Mouse (Mus musculus) urinary bladder, postnatal 36 days (tissue): ENCODE measurements at regions not wholly inside any gene's neighbourhood (a gene's known extent, or its start where the extent isn't known, plus 50 kb on each side); places are given as distances from the start of the nearest gene placed in this dataset.

Experiments
- DNase-seq, 2 experiments: peaks; one replicate each; pipeline ENCODE4 v3.0.0; 2022; ENCODE audit warnings: low spot score in 2 of 2, mixed read lengths in 1 of 2

- no peak for DNase-seq
Observed at GRCm38 (mm10) chr1:73727781-73728180, 396.5 kb downstream of the Tns1 start.

DNA sequence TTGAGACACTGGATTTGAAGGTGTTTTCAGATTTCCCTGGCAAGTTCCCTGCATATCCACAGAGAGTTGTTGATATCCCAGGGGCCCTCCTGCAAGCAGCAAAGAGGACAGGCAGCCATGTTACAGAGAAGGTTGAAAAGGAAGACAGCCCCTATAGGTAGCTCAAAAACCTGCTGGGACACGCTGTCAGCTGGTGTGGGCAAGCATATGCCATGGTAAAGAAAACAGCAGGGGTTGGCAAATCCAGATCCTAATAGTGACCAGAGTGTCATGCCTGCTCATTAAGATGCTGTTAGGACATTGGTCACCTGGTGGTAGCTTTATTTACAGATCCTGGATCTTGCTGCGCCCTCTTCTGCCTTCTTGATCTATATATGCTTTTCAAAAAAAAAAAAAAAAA lies 397.6 kb downstream of the Tns1 start:
- no peak for DNase-seq

- no peak for DNase-seq
Observed at GRCm38 (mm10) chr1:73725486-73725885, 398.8 kb downstream of the Tns1 start.

- no peak for DNase-seq
Observed at GRCm38 (mm10) chr1:73724551-73724950, 399.7 kb downstream of the Tns1 start.

GRCm38 (mm10) chr1:73721486-73722225 lies 402.6 kb downstream of the Tns1 start:
- no peak for DNase-seq

DNA sequence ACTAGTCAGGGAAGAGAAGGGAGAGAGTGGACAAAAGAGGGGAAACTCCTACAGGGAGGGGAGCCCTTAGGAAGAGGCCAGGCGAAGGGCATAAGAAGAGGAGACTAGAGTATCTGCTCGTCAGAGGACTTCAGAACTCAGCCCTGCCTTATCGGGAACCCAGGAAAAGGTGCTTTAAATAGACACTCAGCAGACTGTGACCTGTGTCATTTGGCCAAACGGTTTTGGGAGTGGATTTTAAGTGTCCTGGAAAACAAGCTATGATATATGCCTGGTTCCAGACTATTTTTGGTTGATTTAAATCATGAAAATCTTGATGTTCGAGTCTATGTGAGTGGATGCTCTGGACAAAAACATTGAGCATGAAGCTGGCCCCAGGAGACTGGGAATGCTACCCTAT lies 405.8 kb downstream of the Tns1 start:
- no peak for DNase-seq

- no peak for DNase-seq
Observed at GRCm38 (mm10) chr1:73717401-73717800, 406.8 kb downstream of the Tns1 start.

GRCm38 (mm10) chr1:73716901-73717300 lies 407.3 kb downstream of the Tns1 start:
- no peak for DNase-seq

- no peak for DNase-seq
Observed at GRCm38 (mm10) chr1:73715571-73715970, 408.7 kb downstream of the Tns1 start.

- DNase-seq: no peak
Observed at GRCm38 (mm10) chr1:73702428-73702842, 421.8 kb downstream of the Tns1 start.

GRCm38 (mm10) chr1:73693537-73693936 lies 430.7 kb downstream of the Tns1 start:
- no peak for DNase-seq

DNA sequence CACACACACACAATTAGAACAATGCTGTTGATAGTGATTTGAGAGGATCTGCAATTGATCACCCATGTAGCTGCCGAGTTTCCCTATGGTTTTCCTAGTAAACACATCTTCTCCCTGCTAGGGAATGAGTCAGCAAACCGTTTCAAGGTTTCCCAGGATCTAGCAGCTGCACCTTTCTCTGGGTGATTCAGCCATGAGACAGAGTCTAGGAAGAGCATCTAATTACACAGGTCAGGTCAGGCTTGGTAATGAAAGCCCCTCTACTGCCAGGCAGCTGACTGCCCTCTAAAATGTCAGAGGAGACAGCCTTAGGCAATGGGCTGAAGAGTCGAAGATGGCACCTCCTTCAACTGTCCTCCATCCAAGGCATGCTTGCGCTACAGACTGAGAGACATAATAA lies 438.5 kb downstream of the Tns1 start:
- no peak for DNase-seq

GRCm38 (mm10) chr1:73685066-73685465 lies 439.2 kb downstream of the Tns1 start:
- DNase-seq: no peak

GRCm38 (mm10) chr1:73684166-73684565 lies 440.1 kb downstream of the Tns1 start:
- no peak for DNase-seq

- DNase-seq: no peak
Observed at GRCm38 (mm10) chr1:73683132-73683888, 440.9 kb downstream of the Tns1 start.

DNA sequence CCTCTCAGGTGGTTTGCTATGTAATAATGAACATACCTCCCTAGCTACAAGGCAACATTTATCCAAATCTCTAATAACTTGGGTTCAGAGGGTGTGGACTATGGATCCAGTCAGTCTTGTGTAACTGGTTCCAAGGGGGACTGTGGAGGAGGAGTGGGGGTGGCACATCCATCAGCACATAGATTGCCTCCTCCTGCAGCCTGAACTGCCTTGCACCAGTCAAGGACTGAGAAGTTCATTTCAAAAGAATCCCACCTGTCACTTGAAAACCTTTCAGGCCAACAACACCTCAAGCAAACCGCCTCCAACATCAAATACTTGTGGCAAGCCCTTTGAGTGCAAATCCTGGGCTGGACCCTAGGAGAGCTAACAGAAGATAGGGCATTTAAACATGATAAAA lies 442.6 kb downstream of the Tns1 start:
- no peak for DNase-seq

DNA sequence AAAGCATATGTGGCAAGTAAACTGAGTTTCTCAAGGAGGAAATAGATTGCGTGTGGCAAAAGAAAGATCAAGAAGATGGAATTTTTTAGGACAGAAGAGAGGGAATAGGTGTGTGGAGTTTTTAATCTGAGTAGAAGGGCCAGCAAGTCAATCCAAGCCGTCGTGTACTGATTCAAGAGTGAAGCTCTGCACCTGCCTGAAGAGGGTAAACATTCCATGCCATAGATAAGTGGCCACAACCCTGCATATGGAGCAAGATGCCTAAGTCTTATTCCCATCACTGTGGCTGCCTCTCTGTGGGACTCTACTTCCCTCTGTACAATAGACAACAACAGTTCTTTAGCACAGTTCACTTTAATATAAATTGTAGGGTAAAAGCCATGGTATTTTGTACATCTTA lies 443.4 kb downstream of the Tns1 start:
- no peak for DNase-seq

GRCm38 (mm10) chr1:73673851-73674235 lies 450.4 kb downstream of the Tns1 start:
- DNase-seq: no peak

GRCm38 (mm10) chr1:73673191-73673850 lies 450.9 kb downstream of the Tns1 start:
- DNase-seq: no peak

- DNase-seq: peak; percentile 4 to 16
Observed at GRCm38 (mm10) chr1:73672239-73672638, 452.0 kb downstream of the Tns1 start.

DNA sequence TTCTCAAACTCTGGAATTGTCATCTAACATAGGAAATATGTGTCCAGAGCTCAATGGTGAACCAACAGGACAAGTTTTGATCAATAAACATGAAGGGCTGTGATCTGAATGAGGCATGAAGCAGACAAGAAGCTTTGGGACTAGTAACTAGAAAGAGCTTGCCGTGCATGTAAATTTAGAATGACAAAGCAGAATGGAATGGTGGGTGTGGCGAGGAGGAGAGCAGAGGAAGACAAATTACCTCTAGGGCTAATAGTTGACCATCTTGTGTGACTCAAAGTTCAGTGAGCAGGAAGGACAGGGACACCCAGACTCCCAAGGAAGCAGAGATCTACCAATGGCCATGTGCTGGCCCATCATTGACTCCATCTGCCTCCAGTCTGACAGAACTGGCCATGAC lies 455.6 kb downstream of the Tns1 start:
- DNase-seq: no peak

GRCm38 (mm10) chr1:73663546-73663945 lies 460.7 kb downstream of the Tns1 start:
- DNase-seq: no peak

- no peak for DNase-seq
Observed at GRCm38 (mm10) chr1:73645011-73645410, 479.2 kb downstream of the Tns1 start.
